Mouse (Mus musculus) megakaryocyte, embryonic 14.5 days (primary cell): ENCODE measurements around the gene 4921507P07Rik.

ENCODE experiments used
- FLI1 ChIP-seq: IDR thresholded peaks from 2 replicates; pipeline ENCODE4 v1.6.1; 2012; ENCODE audit warnings: low read length, inconsistent platforms, mixed read lengths
- GATA1 ChIP-seq: IDR thresholded peaks from 3 replicates; pipeline ENCODE4 v1.6.1; 2012; ENCODE audit warnings: mixed read lengths, low read length, inconsistent platforms, borderline replicate concordance

GRCm38 (mm10) chr6:50549791-50550190 lies 46.6 kb downstream of the 4921507P07Rik start:
- TF ChIP-seq GATA1 (no peak), FLI1 (no peak)
